Mouse (Mus musculus) heart, embryonic 12.5 days (tissue): Measurements from ENCODE around the gene Znrf2. TPM values are rescaled to one million over a fixed set of nuclear protein-coding genes. Genes with fewer than 3 reads are reported as not detected.

ENCODE experiments used
- ATAC-seq: fragments of 200-750 bp; cut with Nextera tagmentation; 2 replicates; pipeline ENCODE4 v1.8.0; 2017; ENCODE audit warnings: moderate TSS enrichment, moderate library complexity; ENCODE audit not compliant: insufficient number of reproducible peaks, low FRiP score
- H3K27ac ChIP-seq: fragments of 300-500 bp; sonication (generic); 2 replicates; pipeline ENCODE4 v1.5.1; 2016; ENCODE audit warnings: mild to moderate bottlenecking, moderate library complexity; ENCODE audit not compliant: poor library complexity, severe bottlenecking
- H3K27me3 ChIP-seq: fragments of 300-500 bp; sonication (generic); replicated peaks from 2 replicates; pipeline ENCODE4 v1.6.1; 2016; ENCODE audit warnings: mild to moderate bottlenecking, moderate library complexity
- H3K36me3 ChIP-seq: fragments of 300-500 bp; sonication (generic); 2 replicates; pipeline ENCODE4 v1.6.1; 2016; ENCODE audit warnings: mild to moderate bottlenecking, moderate library complexity
- H3K4me1 ChIP-seq: fragments of 300-500 bp; sonication (generic); replicated peaks from 2 replicates; pipeline ENCODE4 v1.6.1; 2016; ENCODE audit warnings: mild to moderate bottlenecking
- H3K4me2 ChIP-seq: fragments of 300-500 bp; sonication (generic); 2 replicates; pipeline ENCODE4 v1.6.1; 2016; ENCODE audit warnings: mild to moderate bottlenecking, moderate library complexity
- H3K4me3 ChIP-seq: fragments of 300-500 bp; sonication (generic); 2 replicates; pipeline ENCODE4 v1.5.1; 2016; ENCODE audit warnings: mild to moderate bottlenecking
- H3K9ac ChIP-seq: fragments of 300-500 bp; sonication (generic); 2 replicates; pipeline ENCODE4 v1.6.1; 2016; ENCODE audit warnings: mild to moderate bottlenecking, moderate library complexity
- H3K9me3 ChIP-seq: fragments of 300-500 bp; sonication (generic); replicated peaks from 2 replicates; pipeline ENCODE4 v1.6.1; 2016; ENCODE audit warnings: mild to moderate bottlenecking, moderate library complexity
- WGBS: fragments of 180-500 bp; shearing (Covaris S2); methylation state at CpG from one replicate; pipeline ENCODE4 v1.1.7; 2016; 5-methylcytosine and 5-hydroxymethylcytosine counted together
- polyA plus RNA-seq: library from polyadenylated mRNA; unstranded; fragments of >200 nt; fragmentation: Nextera tagmentation; extraction: Ambion mirVana; gene quantifications from 2 replicates; pipeline ENCODE4 v1.2.1, GENCODE M21; 2016

Znrf2 gene
- polyA plus RNA-seq, 1 experiment from 2014 or later, result 3.1 TPM

DNA sequence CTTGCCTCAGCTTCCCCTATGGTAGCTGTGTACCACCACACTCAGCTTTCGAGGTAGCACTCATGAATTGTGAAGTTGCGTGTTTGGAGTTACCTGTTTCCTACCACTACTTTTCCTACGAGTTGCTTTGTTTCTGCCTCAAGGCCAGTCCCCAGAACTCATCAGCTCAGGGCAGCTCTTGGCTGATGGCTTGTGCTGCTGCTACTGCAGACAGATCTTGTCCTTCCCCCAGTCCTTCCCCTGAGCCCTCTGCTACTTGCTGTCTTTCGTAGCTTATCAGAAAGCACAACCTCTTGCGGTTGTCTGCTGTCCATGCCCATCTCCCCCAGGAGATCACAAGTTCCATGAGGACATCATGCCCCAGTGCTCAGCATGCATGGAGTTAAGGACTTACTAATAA lies 29.9 kb upstream of the Znrf2 start:
- H3K4me3 ChIP-seq, result no peak overlapping the region
- no peaks in the 10 kb centered on the region for H3K27me3 ChIP-seq
- H3K36me3 ChIP-seq, result no peaks in the 10 kb centered on the region
- H3K9ac ChIP-seq, result no peak overlapping the region
- no peak overlapping the region for H3K27ac ChIP-seq
- H3K9me3 ChIP-seq, result no peaks in the 10 kb centered on the region
- no peak for ATAC-seq
- 67% methylated on average over 5 of the region's 5 CpGs for WGBS
- H3K4me1 ChIP-seq, result peaks cover 11% of the 10 kb centered on the region; the same call in 1 of the 2 replicates
- H3K4me2 ChIP-seq, result no peak overlapping the region

DNA sequence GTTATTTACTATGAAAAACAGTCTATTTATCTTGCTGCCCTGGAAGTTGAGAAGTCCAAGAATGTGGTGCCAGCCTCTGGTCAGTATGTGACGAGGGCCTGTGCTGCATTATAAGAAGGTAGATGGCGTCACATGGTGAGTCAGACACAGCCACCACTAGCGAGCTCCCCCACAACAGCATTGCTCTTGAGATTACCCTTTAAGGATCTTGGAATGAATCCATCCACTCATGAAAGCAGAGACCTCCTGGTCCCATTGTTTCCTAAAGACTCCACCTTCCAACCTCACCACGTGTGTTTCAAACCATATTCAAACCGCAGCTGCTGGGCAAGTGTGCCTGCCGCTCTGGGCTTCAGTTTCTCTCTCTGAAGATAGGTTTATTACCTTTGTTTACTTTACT lies 28.2 kb upstream of the Znrf2 start:
- 43% methylated on average over 6 of the region's 6 CpGs for WGBS
- no peaks in the 10 kb centered on the region for H3K36me3 ChIP-seq
- H3K4me3 ChIP-seq, result no peak overlapping the region
- H3K27ac ChIP-seq, result no peak overlapping the region
- no peak; the same call in 1 of the 2 replicates for ATAC-seq
- H3K27me3 ChIP-seq, result no peaks in the 10 kb centered on the region
- H3K9ac ChIP-seq, result no peak overlapping the region
- H3K9me3 ChIP-seq, result no peaks in the 10 kb centered on the region
- H3K4me2 ChIP-seq, result no peak overlapping the region
- 0 out of 2 replicates have a peak, but pooled peaks cover 7% of the 10 kb centered on the region for H3K4me1 ChIP-seq

DNA sequence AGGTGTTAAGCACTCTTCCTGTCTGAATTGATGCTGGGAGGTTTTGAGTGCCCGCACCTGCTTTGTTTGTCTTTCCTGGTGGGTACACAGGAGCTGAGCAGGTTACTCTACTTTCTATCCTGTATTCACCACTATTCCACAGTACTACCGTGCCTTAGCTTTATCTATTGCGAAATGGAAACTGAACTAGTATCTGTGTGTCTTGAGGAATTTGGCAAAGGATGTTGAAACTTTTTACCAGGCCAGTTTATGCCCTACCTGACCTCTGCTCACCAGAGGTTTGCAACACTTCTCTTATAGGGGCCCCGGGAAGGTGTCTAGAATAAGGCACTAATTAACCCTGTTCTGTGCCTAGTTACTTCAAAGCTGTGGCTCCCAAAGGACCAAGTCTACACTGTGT lies 27.6 kb upstream of the Znrf2 start:
- WGBS, result 78% methylated on average over 4 of the region's 4 CpGs
- ATAC-seq, result no peak
- no peak overlapping the region for H3K4me2 ChIP-seq
- H3K36me3 ChIP-seq, result no peaks in the 10 kb centered on the region
- H3K9me3 ChIP-seq, result no peaks in the 10 kb centered on the region
- no peak overlapping the region for H3K4me3 ChIP-seq
- H3K27me3 ChIP-seq, result no peaks in the 10 kb centered on the region
- no peak overlapping the region for H3K9ac ChIP-seq
- 0 out of 2 replicates have a peak, but pooled peaks cover 7% of the 10 kb centered on the region for H3K4me1 ChIP-seq
- H3K27ac ChIP-seq, result no peak overlapping the region

DNA sequence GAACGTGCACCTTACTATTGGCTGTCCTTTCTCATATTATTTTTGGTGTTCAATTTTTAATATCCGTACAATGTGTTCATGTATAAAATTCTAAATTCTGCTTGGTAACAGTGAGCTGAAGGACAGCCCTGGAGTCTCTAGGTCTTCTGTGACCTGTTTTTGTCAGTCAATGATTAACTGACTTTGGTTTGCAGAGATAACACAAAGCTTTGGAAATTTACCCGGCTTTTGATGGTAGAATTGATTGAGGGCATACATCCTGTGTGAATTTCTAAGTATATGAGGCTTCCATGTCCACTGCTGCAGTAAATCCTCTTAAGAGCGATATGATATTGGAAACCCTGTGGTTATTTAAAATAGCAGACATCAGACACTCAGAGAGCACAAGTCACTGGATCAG lies 26.6 kb upstream of the Znrf2 start:
- Histone ChIP-seq H3K9ac (no peak overlapping the region), H3K27me3 (no peaks in the 10 kb centered on the region), H3K36me3 (no peaks in the 10 kb centered on the region), H3K4me3 (no peak overlapping the region), H3K4me2 (no peak overlapping the region), H3K4me1 (0 out of 2 replicates have a peak, but pooled peaks cover 7% of the 10 kb centered on the region), H3K9me3 (no peaks in the 10 kb centered on the region), H3K27ac (no peak overlapping the region)
- 78% methylated on average over 4 of the region's 4 CpGs for WGBS
- no peak for ATAC-seq

DNA sequence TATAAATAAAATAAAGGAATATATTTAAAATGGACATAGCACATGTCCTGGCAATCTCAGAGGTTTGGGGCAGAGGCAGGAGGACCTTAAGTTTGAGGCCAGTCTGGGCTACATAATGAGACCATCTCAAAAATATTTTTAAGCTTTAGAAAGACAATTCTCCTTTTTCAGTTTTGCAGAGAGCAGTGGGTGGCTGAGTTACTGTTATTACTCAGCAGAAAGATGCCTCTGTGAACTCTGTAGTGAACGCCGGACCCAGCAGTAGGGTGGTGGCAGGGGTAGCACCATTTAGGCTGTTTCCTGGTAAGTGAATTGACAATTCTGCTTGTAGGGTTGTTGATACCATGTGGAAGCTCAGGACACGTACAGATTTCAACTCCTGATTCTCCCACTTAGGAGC lies 22.9 kb upstream of the Znrf2 start:
- 80% methylated on average over 3 of the region's 3 CpGs for WGBS
- H3K27me3 ChIP-seq, result no peaks in the 10 kb centered on the region

DNA sequence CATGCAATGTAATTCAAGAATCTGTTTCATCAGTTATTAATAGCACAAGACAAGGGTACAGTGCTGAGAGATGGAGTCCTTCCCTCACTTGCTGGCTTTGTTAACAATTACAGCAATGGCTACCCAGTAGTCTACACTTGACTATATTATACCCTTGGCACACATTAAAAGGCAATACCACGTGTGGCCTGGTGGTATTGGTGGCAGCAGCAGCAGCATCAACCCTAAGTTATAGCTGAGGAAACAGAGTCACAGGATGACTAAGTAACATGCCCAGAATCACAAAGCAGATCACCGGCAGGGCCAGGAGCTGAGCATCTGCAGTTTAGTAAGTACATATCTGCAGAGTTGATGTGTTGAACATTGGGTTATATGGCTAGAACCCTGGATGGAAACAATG lies 22.3 kb upstream of the Znrf2 start:
- Histone ChIP-seq H3K4me2 (no peak overlapping the region), H3K9ac (no peak overlapping the region), H3K36me3 (no peaks in the 10 kb centered on the region), H3K27me3 (no peaks in the 10 kb centered on the region), H3K9me3 (no peaks in the 10 kb centered on the region), H3K4me1 (no peaks in the 10 kb centered on the region), H3K4me3 (no peak overlapping the region), H3K27ac (no peak overlapping the region)
- WGBS, result 64% methylated on average over 2 of the region's 2 CpGs
- ATAC-seq, result no peak

More for the DNA sequence above, 22.9 kb upstream of the Znrf2 start:
- Histone ChIP-seq H3K4me3 (no peak overlapping the region), H3K27ac (no peak overlapping the region), H3K4me1 (no peaks in the 10 kb centered on the region), H3K36me3 (no peaks in the 10 kb centered on the region), H3K9me3 (no peaks in the 10 kb centered on the region), H3K4me2 (no peak overlapping the region), H3K9ac (no peak overlapping the region)
- no peak for ATAC-seq

DNA sequence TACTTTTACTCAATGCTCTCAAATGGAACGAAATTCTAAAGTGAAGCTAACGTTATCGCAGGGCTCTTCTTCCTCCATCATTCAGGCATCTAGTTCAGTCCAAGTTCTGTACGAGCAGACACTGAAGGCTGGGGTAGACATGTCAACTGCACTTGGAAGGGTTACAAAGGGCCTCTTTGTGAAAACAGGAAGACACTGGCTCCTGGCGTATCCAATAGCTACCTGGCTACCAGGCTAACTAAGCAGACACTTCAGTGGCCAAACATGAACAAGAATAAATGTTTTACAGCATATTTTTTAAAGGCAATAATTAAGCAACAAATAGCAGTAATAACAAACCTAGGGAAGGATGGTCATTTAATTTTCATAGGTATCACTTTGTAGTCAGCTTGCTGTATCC lies 21.7 kb upstream of the Znrf2 start:
- 80% methylated on average over 5 of the region's 5 CpGs for WGBS
- Histone ChIP-seq H3K27me3 (no peaks in the 10 kb centered on the region), H3K4me2 (no peak overlapping the region), H3K9ac (no peak overlapping the region), H3K9me3 (no peaks in the 10 kb centered on the region), H3K4me3 (no peak overlapping the region), H3K4me1 (no peaks in the 10 kb centered on the region), H3K36me3 (no peaks in the 10 kb centered on the region), H3K27ac (no peak overlapping the region)
- no peak for ATAC-seq

DNA sequence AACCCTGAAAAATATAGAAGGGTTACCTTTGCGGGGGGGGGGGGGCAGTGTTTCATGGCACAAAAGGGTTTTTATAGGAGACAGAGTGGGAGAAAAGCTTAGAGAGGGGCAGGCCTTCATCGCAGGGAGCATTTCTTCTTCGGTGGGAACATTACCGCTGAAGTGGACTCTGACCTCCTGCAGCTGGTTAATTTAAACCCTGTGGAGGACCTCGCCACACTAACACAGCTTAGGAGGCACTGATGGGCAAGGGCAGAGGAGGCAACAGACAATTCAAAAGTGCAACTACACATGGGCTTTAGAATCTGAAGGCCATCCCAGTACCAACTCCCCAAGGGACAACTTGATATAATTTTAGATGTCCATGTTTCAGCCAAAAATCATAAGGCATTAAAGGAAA lies 20.7 kb upstream of the Znrf2 start:
- 77% methylated on average over 5 of the region's 5 CpGs for WGBS
- H3K27me3 ChIP-seq, result no peaks in the 10 kb centered on the region
- H3K36me3 ChIP-seq, result no peaks in the 10 kb centered on the region
- H3K9ac ChIP-seq, result no peak overlapping the region
- H3K4me1 ChIP-seq, result no peaks in the 10 kb centered on the region
- H3K27ac ChIP-seq, result no peak overlapping the region
- ATAC-seq, result no peak
- H3K4me3 ChIP-seq, result no peak overlapping the region
- H3K9me3 ChIP-seq, result no peaks in the 10 kb centered on the region
- H3K4me2 ChIP-seq, result no peak overlapping the region

DNA sequence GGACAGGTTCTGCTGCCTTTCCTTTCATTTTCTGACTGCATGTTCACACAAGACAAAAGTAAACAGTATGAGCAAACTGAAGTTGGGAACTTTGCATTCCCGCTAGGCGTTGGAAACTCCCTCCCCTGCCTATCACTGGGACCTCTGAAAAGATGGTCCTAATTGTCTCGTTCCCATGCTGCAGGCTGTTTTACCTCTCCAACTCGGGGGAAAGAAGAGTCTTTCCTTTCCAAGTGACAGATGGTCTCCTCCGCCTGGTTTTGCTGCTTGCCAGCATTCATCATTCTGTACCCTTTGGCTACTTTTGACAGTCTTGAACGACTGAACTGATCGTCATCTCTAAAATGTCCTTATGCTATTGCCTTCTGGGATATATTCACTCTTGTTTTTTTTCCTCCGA lies 14.4 kb upstream of the Znrf2 start:
- 69% methylated on average over 8 of the region's 8 CpGs for whole genome bisulfite sequencing
- H3K27me3 ChIP-seq, result no peaks in the 10 kb centered on the region
- no peaks in the 10 kb centered on the region for H3K9me3 ChIP-seq
- ATAC-seq, result no peak
- H3K4me1 ChIP-seq, result no peaks in the 10 kb centered on the region
- no peak overlapping the region for H3K9ac ChIP-seq
- H3K36me3 ChIP-seq, result no peaks in the 10 kb centered on the region
- H3K4me2 ChIP-seq, result no peak overlapping the region
- no peak overlapping the region for H3K4me3 ChIP-seq
- H3K27ac ChIP-seq, result no peak overlapping the region

DNA sequence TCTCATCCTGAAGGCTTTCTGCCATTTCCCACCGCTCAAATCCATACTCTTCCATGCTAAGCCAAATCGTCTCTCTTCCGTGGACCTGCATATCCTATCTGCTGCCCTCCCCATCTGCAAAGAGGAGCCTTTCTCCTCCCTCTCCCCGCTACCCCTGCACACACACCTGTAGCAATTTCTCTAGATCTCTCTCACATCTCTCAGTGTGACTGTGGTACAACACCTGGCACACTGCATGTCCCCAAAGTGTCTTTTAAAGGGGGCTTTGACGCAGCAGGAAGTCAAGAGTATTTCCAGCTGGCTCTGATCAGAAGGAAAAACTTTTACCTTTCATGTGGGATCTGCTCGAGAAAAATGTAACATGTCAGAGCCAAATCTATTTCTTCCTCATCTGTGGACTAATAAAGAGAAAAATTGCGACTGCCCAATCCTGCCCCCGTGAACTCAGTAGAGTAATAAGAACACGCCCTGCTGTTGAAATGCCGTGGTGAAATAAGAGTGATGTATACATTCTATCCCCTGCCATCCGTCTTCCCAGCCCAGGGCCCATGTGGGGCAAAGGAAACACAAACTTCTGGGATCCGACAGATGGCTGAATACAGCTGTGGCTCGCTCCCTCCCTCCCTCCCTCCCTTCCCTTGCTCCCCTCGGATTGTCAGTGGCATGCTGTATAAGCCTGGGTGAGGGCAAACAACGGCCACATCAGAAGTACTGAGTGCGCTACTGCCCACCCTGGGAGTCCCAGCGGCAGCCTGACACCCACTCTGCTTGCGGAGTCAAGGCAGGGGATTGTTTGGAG lies 12.5 kb upstream of the Znrf2 start:
- no peaks in the 10 kb centered on the region for H3K4me1 ChIP-seq
- H3K9ac ChIP-seq, result no peak overlapping the region
- no peak overlapping the region for H3K4me2 ChIP-seq
- no peak overlapping the region for H3K4me3 ChIP-seq
- no peak overlapping the region for H3K27ac ChIP-seq
- 59% methylated on average over 18 of the region's 18 CpGs for WGBS
- no peaks in the 10 kb centered on the region for H3K36me3 ChIP-seq
- no peaks in the 10 kb centered on the region for H3K27me3 ChIP-seq
- H3K9me3 ChIP-seq, result no peaks in the 10 kb centered on the region
- no peak for ATAC-seq

DNA sequence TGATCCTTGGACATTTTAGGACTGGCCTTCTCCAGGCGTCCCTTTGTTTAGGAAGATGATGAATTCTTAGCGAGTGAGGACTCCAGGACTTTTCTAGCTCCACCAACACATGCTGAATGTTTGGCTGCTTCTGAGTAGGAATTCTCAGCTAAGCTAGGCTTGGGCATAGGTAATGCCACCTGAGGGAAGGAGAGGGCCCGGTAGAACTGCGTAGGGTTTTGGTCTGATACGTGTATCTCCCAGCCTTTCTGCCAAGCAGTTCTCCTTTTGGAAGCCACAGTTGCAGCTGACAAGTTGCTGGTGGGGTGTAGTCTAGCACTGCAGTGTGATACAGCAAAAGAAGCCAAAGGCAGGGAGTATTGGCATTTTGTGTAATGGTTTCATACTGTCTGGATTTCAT lies 10.9 kb upstream of the Znrf2 start:
- WGBS, result 76% methylated on average over 5 of the region's 5 CpGs
- Histone ChIP-seq H3K27ac (no peak overlapping the region), H3K9me3 (no peaks in the 10 kb centered on the region), H3K27me3 (no peaks in the 10 kb centered on the region), H3K4me2 (no peak overlapping the region), H3K4me1 (peaks cover 11% of the 10 kb centered on the region), H3K4me3 (no peak overlapping the region), H3K36me3 (no peaks in the 10 kb centered on the region), H3K9ac (no peak overlapping the region)
- no peak for ATAC-seq
